ENCODE assay signal across 13 mouse cellular contexts in genomic region chr12:16155791-16156558, GRCm38 (mm10).
A peak's percentile ranks its signal among the peaks of the same experiment; 100 is the strongest.
DNase-seq lines count a peak whose midpoint lies in the region; ATAC-seq and TF ChIP-seq lines count a peak whose summit lies in the region.
"Had no signal": no experiment of that assay in that cellular context is flagged by ENCODE, and none has a peak within 500 bp of the region (broad histone marks: within the 10 kb centered on the region; RNA-seq: fewer than 3 reads in every experiment).

No protein-coding gene starts in this region.

- TF ChIP-seq CTCF in kidney, adult 2 months (conservative IDR thresholded peaks at IDR 0.05; ENCODE audit: insufficient read depth, insufficient read length, low read depth, low read length): no peak

- H3K4me1 ChIP-seq in neural tube, embryonic 13.5 days (replicated peaks): peaks cover 11% of the 10 kb centered on the region
- H3K4me1 ChIP-seq in hindbrain, embryonic 15.5 days (replicated peaks): peaks cover 28% of the 10 kb centered on the region
- no peaks in the 10 kb centered on the region for H3K4me1 ChIP-seq in kidney, adult 2 months (ENCODE audit: control insufficient read depth, insufficient read depth, low read length)
- H3K4me1 ChIP-seq: liver, embryonic 15.5 days had no signal

- no peak overlapping the region for H3K4me2 ChIP-seq in neural tube, embryonic 13.5 days
- H3K4me2 ChIP-seq in hindbrain, embryonic 15.5 days: no peak overlapping the region
- H3K4me2 ChIP-seq: liver, embryonic 15.5 days had no signal

- no peak for TF ChIP-seq POLR2A in kidney, adult 2 months (IDR thresholded peaks at IDR 0.05; ENCODE audit: low read depth, low read length)

- peak overlapping the region; percentile 47 for H3K27ac ChIP-seq in neural tube, embryonic 13.5 days (replicated peaks)
- H3K27ac ChIP-seq in hindbrain, embryonic 15.5 days (replicated peaks): peak overlapping the region; percentile 70
- no peak overlapping the region for H3K27ac ChIP-seq in kidney, adult 2 months (ENCODE audit: insufficient read depth, low read depth, low read length)
- H3K27ac ChIP-seq: heart, adult 2 months; liver, embryonic 15.5 days; macrophage had no signal

- peak; percentile 33 to 39 for DNase-seq in cerebellum, postnatal 14 days
- no peak for DNase-seq in cerebellum, adult 9-10 months
- DNase-seq in neural tube, embryonic 10.5 days (ENCODE audit: extremely low spot score, low spot score): no peak
- DNase-seq in telencephalon, adult 2 months (ENCODE audit: low read depth, low spot score): peak; percentile 26
- no peak for DNase-seq in B cell, adult 2 months
- DNase-seq in kidney, adult 2 months: no peak
- DNase-seq: adrenal gland, postnatal 36 days; heart, adult 2 months had no signal

- no peaks in the 10 kb centered on the region for H3K27me3 ChIP-seq in neural tube, embryonic 13.5 days
- H3K27me3 ChIP-seq in hindbrain, embryonic 15.5 days: no peaks in the 10 kb centered on the region
- H3K27me3 ChIP-seq in kidney, adult 2 months (replicated peaks; ENCODE audit: control insufficient read depth, insufficient read depth, low read length): no peaks in the 10 kb centered on the region
- H3K27me3 ChIP-seq: liver, embryonic 15.5 days; Patski had no signal

- 15% methylated on average over 2 of the region's 2 CpGs for WGBS in neural tube, embryonic 13.5 days
- WGBS in hindbrain, embryonic 15.5 days: 12% methylated on average over 2 of the region's 2 CpGs
- WGBS in kidney, adult 2 months: 53% methylated on average over 2 of the region's 2 CpGs

- H3K9ac ChIP-seq in neural tube, embryonic 13.5 days: no peak overlapping the region
- H3K9ac ChIP-seq in hindbrain, embryonic 15.5 days: no peak overlapping the region
- H3K9ac ChIP-seq: liver, embryonic 15.5 days had no signal

- peak; percentile 79; the same call in 1 of the 2 replicates for ATAC-seq in neural tube, embryonic 13.5 days (ENCODE audit: low read depth)
- ATAC-seq in hindbrain, embryonic 15.5 days (ENCODE audit: low FRiP score, low read depth): peak; percentile 88
- ATAC-seq: Patski had no signal

- no peaks in the 10 kb centered on the region for H3K9me3 ChIP-seq in neural tube, embryonic 13.5 days
- no peaks in the 10 kb centered on the region for H3K9me3 ChIP-seq in hindbrain, embryonic 15.5 days
- H3K9me3 ChIP-seq: liver, embryonic 15.5 days had no signal

- no peak overlapping the region for H3K4me3 ChIP-seq in neural tube, embryonic 13.5 days
- no peak overlapping the region for H3K4me3 ChIP-seq in hindbrain, embryonic 15.5 days
- H3K4me3 ChIP-seq in kidney, adult 2 months (ENCODE audit: insufficient read depth, low read depth, low read length): no peak overlapping the region
- H3K4me3 ChIP-seq: heart, adult 2 months; liver, embryonic 15.5 days had no signal

- no peaks in the 10 kb centered on the region for H3K36me3 ChIP-seq in neural tube, embryonic 13.5 days
- no peaks in the 10 kb centered on the region for H3K36me3 ChIP-seq in hindbrain, embryonic 15.5 days
- no peaks in the 10 kb centered on the region for H3K36me3 ChIP-seq in kidney, adult 2 months (ENCODE audit: control insufficient read depth, insufficient read depth, low read length)
- H3K36me3 ChIP-seq: liver, embryonic 15.5 days had no signal

Comparison
In these comparisons a context has a peak if more than half of its experiments do, and no peak if none do; other contexts are left out.
1. DNase-seq: peak in cerebellum, postnatal 14 days (2 of 2) and telencephalon, adult 2 months (single experiment); none in cerebellum, adult 9-10 months (single experiment), neural tube, embryonic 10.5 days (single experiment), B cell, adult 2 months (0 of 2) and kidney, adult 2 months (single experiment).